ENCODE assay signal across 10 mouse cellular contexts in genomic region chr1:45864564-45865014, GRCm38 (mm10). TPM values are rescaled to one million over a fixed set of nuclear protein-coding genes. Genes with fewer than 3 reads are reported as not detected.
A peak's percentile ranks its signal among the peaks of the same experiment; 100 is the strongest.
DNase-seq lines count a peak whose midpoint lies in the region; ATAC-seq lines count a peak whose summit lies in the region.
"Had no signal": no experiment of that assay in that cellular context is flagged by ENCODE, and none has a peak within 500 bp of the region (broad histone marks: within the 10 kb centered on the region; RNA-seq: fewer than 3 reads in every experiment).

No protein-coding gene starts in this region.

- H3K27ac ChIP-seq in kidney, embryonic 15.5 days = peak overlapping the region; percentile 76

- H3K9ac ChIP-seq in kidney, embryonic 15.5 days = no peak overlapping the region

- H3K36me3 ChIP-seq in kidney, embryonic 15.5 days = no peaks in the 10 kb centered on the region

- 40% methylated on average over 4 of the region's 4 CpGs for WGBS in kidney, embryonic 15.5 days

- H3K27me3 ChIP-seq in kidney, embryonic 15.5 days = no peaks in the 10 kb centered on the region

- no peaks in the 10 kb centered on the region for H3K9me3 ChIP-seq in kidney, embryonic 15.5 days (replicated peaks)

- peaks cover 48% of the 10 kb centered on the region for H3K4me1 ChIP-seq in kidney, embryonic 15.5 days

- no peak overlapping the region for H3K4me2 ChIP-seq in kidney, embryonic 15.5 days

- ATAC-seq in kidney, embryonic 15.5 days (replicated peaks; ENCODE audit: low FRiP score) = peak; percentile 58

- DNase-seq in gastrocnemius, postnatal 25 days = peak; percentile 21
- DNase-seq in gastrocnemius, postnatal 10 days = no peak
- DNase-seq in heart, adult 18-20 months = peak; percentile 62 to 69
- DNase-seq in mesoderm, embryonic 11.5 days (ENCODE audit: low read depth, low spot score) = peak; percentile 51
- DNase-seq in retina, postnatal 1 day = no peak
- DNase-seq in ovary, postnatal 10 days (ENCODE audit: low spot score) = no peak
- DNase-seq in frontal cortex, postnatal 25 days (ENCODE audit: low spot score in 2 of 2) = no peak
- DNase-seq: right cerebral cortex, postnatal 14 days had no signal

- H3K4me3 ChIP-seq in kidney, embryonic 15.5 days (replicated peaks) = no peak overlapping the region

RNA-seq across cellular contexts. Expression of gene Gm5269, which starts 25.5 kb away (rescaled TPM):
- not detected for total RNA-seq in gastrocnemius, postnatal 25 days (2021)
- total RNA-seq in gastrocnemius, postnatal 10 days (2021) = not detected
- total RNA-seq in heart, adult 18-20 months (2021) = not detected
- polyA plus RNA-seq in kidney, embryonic 15.5 days (2015; fragmentation: Nextera tagmentation; extraction: Ambion mirVana) = not detected in 2 replicates
- polyA plus RNA-seq: hindbrain, embryonic 11.5 days had no signal

Comparison
In these comparisons a context has a peak if more than half of its experiments do, and no peak if none do; other contexts are left out.
1. DNase-seq: peak in gastrocnemius, postnatal 25 days (single experiment), heart, adult 18-20 months (2 of 2) and mesoderm, embryonic 11.5 days (single experiment); none in gastrocnemius, postnatal 10 days (single experiment), retina, postnatal 1 day (single experiment), ovary, postnatal 10 days (single experiment) and frontal cortex, postnatal 25 days (0 of 2).